Mouse (Mus musculus): ENCODE results near the gene Myl3.
A peak's percentile ranks its signal among the peaks of the same experiment; 100 is the strongest.

The Myl3 gene

DNA sequence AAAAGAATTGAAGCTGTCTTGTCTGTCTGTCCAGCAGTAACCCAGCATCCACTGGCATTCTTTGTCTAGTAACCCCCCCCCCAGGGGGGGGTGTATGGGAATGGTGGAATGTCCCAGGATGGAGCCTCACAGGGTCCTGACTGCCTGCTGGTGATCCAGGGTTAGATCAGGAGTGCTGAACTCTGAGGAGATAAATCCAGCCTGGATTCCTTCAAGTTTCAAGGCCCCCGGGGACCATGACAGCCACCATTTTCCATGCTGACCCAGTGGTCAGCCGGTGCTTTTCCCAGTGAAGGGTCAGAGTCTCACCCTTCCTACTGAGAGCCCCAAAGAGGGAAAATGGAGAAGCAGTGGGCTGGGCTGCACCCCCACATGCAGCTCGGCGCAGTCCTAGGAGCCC lies 9.8 kb upstream of the Myl3 start:
- no peak for DNase-seq

DNA sequence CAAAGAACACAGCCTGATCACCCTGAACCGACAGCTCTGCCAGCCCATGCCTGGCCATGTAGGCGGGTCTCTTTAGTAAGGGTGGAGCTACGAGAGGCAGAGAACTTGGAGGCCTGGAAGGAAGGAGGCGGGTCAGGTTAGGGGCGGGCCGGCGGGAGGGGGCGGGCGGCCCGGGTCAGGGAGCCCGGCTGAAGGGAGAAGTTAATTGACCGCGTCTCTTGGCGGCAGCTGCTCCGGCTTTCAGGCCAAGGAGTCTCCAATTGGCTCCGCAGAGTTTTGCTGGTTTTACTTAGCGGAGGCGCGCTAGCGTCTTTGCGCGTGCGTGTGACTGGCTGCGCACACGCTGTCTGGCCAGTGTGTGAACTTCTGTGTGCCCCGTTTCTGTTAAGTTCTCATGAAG lies 9.0 kb upstream of the Myl3 start:
- peak; percentile 43 to 60 for DNase-seq

- DNase-seq = no peak
Measured at GRCm38 (mm10) chr9:110733102-110733501, 8.6 kb upstream of the Myl3 start.

DNA sequence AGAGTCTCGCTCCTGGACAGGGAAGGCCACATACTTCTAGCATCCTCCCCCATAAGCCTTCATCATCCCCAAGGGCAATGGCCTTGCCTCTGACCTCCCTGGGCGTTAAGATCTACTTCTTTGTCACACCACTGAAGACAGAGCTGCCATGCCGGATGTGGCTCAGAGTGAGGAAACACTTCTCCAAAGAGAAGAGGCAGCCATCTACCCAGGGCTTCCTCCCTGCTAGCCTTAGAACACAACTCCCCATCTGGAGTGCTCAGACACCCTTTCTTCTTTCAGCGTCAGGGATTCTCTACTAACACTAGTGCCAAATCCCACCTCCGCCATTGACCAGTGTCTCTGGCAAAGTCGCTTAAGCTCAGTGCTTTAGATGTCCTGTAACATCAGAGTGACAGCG lies 7.5 kb upstream of the Myl3 start:
- peak; percentile 35 to 47 for DNase-seq

DNA sequence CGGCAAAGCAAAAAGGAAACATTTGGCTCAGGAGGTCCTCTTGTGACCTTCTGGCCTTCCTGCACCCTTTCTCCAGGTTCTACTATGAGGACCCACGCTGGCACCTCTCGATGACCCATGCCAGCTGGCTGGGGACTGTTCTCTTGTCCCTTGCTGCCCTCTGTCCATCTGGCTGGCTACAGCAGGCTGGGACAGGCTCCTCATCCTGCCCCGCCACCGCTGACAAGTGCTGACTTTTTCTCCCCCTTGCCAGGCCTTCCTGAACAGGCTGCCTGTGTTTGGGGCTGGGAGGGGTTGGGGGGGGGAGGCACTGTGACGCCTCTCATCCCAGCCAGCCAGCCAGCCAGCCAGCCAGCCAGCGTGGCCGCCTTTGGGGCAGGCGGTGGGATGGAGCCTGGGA lies 5.3 kb upstream of the Myl3 start:
- no peak for DNase-seq

GRCm38 (mm10) chr9:110738054-110738453 lies 3.6 kb upstream of the Myl3 start:
- DNase-seq = no peak

GRCm38 (mm10) chr9:110739961-110740360 lies 1.7 kb upstream of the Myl3 start:
- no peak for DNase-seq

DNA sequence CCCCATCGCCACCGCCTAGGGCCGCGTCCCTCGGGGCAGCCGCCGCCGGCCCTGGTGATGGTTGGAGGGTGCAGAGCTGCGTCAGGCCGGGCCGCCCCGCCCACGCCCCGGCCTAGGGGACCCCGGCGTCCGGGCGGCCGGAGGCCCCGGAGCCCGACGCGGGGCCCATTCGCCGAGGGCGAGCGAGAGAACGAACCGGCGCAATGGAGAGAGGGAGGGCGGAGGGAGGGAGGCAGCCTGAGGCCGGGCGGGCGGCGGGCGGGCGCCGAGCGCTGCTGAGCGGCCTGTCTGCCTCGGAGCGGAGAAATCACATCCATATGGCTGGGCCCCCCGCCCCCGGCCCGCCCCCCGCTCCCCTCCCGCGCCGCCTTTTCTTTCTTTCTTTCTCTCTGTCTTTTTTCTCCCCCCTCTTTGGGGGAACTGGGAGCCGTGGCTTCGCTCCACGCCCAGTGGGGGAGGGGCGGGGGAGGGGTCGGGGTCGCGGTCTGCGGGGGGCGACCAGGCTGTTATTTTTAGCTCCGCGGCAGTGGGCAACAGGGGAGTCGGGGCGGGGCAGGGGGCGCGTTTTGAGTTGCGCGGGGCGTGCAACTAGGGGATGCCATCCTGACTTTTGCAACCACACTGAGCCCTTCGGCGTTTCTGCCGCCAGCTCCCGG lies 762 bp downstream of the Myl3 start:
- no peak for DNase-seq

DNA sequence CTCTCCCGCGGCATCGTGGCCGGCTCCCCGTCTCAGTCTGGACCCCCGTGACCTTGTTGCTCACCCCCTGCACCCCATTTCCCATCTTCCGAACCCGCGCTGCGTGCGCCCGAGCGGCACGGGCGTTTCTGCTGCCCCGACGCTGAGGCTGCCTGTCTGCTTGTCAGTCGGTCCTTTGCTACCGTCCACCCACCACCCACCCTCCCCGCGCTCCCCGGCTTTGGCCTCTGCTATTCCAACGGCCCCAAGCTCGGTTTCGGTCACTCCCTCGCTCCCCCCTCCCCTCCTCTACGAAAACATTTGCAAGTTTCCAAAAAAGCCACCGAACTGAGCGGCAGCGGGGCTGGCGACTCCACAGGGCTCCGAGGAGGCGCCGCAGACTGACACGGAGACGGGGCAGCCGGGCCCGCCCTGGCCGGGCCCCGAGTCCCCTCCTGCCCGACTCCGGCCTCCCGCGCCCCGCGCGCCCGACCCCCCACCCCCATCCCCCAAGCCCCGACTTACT lies 1.3 kb downstream of the Myl3 start:
- no peak for DNase-seq

GRCm38 (mm10) chr9:110743456-110744323 lies 2.0 kb downstream of the Myl3 start:
- no peak for DNase-seq

DNA sequence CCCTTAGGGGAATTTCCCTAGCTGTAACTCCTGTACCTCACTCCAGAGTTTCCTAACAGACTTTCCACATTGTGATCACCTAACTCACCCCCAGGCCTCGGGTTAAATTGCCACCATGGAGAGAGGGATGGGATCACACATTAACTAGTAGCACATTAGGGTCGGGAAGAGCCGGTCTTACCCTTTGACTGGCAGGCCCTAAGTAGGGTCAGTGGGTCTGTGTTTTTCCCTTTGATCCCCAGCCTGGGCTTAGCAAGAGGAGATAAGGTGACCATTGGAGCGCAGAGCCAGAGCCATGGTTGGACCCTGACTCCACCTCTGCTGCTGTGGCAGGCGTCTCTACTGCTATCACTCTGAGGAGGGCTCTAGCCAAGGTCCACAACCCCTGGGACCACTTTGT lies 4.1 kb downstream of the Myl3 start:
- no peak for DNase-seq

DNA sequence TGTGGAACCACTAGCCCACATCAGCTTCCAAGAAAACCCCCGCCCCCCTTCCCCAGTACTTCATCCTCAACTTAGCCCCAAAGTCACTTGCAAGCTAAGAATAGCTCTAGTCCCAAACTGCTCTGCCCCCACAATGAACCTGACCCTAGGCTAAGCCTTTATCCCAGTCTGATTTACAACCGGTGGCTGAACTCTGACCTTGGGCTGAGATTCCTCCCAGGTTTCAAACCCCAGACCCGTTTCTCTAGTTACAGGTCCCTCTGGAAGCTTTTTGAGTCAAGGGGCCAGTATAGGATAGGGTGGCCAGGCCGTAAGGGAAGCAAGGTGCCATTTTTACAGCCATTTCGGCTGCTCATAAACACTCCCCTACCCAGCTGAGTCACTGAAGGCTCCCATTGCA lies 4.6 kb downstream of the Myl3 start:
- no peak for DNase-seq

- no peak for DNase-seq
Measured at GRCm38 (mm10) chr9:110746961-110747360, 5.3 kb downstream of the Myl3 start, which contains the start of gene Pth1r. Gene Pth1r, minus strand, starts transcription at chr9:110747145.

- no peak for DNase-seq
Measured at GRCm38 (mm10) chr9:110748451-110748850, 6.8 kb downstream of the Myl3 start.

GRCm38 (mm10) chr9:110750404-110751187 lies 8.9 kb downstream of the Myl3 start:
- DNase-seq = no peak

DNA sequence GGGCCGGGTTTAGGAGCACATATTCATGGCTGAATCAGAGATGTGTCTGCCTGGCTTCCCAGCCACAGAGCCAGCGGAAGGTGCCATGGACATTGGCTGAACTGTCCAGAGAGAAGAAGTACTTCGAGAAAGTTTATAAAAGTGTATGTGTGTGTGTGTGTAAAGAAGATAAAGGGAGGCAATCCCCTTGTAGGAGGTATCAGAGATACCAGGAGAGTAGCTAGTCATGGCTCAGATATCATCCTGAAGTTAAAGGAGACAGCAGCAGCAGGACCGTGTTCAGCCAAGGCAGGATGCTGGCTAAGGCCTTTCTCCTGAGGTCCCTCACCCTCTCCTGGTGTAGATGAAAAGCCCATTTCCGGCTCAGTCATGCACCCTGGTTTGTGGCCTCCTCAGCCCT lies 9.8 kb downstream of the Myl3 start:
- no peak for DNase-seq

DNA sequence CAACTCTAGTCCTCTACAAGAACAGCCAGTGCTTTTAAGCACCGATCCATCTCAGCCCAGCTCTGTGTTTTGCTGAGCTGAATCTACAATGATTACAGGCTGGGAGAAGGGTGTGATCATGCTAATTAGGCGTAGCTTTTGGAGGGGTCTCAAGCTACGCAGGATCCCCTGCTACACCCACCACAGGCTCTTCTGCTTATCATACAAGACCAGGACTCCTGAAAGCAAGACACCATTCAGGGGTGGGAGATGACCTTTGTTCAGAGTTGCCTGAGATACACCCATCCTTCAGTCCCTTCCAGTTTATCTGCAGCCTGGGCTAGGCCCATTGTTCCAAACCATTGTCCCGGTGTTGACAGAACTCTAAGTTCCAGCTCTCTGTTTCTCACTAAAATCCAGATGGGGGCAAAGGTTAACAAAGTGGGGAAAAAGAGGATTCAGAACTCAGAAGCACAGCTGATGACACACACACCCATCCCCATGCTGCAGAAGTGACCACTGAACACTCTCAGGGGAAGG lies 11.3 kb downstream of the Myl3 start:
- DNase-seq = no peak

GRCm38 (mm10) chr9:110753773-110754172 lies 12.1 kb downstream of the Myl3 start:
- DNase-seq = no peak

DNA sequence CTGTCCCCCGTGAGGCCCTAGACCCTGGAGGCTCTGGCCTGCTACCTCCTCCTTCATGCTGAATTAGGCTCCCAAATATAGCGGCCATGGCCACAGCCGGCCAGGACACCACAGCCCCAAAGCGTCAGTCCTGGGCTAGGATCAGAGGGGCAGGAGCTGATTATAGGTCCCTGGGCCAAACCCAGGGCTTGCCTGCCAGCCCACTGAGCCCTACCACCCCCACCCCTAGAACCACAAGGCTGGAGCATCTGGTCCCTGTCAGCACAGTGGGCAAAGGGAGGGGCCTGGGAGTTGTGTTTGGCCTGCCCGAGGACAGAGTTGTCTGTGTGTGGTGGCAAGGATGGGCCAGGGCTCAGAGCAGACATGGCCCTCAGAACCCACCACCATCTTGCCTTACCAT lies 16.2 kb downstream of the Myl3 start:
- DNase-seq = no peak

- no peak for DNase-seq
Measured at GRCm38 (mm10) chr9:110758605-110759004, 16.9 kb downstream of the Myl3 start.

GRCm38 (mm10) chr9:110759265-110759664 lies 17.6 kb downstream of the Myl3 start:
- DNase-seq = peak in 1 of 2 experiments; percentile 25

- no peak for DNase-seq
Measured at GRCm38 (mm10) chr9:110760886-110761285, 19.2 kb downstream of the Myl3 start.

GRCm38 (mm10) chr9:110762763-110763162 lies 21.1 kb downstream of the Myl3 start:
- no peak for DNase-seq

Data from thymus, postnatal 36 days (tissue).